Mouse (Mus musculus) spleen, postnatal 36 days (tissue): ENCODE measurements around the gene Ism2.
"Not testable (repeated sequence)": the region's sequence is repeated elsewhere in the genome, so short reads cannot be mapped to it uniquely, and the experiment has no call there.

Experiments used
- DNase-seq, 2 experiments: peaks; one replicate each; pipeline ENCODE4 v3.0.0; 2022; ENCODE audit warnings: low spot score in 2 of 2, mixed read lengths in 1 of 2

The Ism2 gene

GRCm38 (mm10) chr12:87289100-87289499, 10.4 kb downstream of the Ism2 start:
- no peak for DNase-seq

GRCm38 (mm10) chr12:87284726-87285125, 14.8 kb downstream of the Ism2 start:
- no peak for DNase-seq

- DNase-seq: no peak
Observed at GRCm38 (mm10) chr12:87284268-87284667, 15.2 kb downstream of the Ism2 start.

GRCm38 (mm10) chr12:87283706-87284105, 15.8 kb downstream of the Ism2 start:
- no peak for DNase-seq

- DNase-seq: no peak
Observed at GRCm38 (mm10) chr12:87282743-87283142, 16.8 kb downstream of the Ism2 start.

GRCm38 (mm10) chr12:87281766-87282165, 17.7 kb downstream of the Ism2 start:
- no peak for DNase-seq

GRCm38 (mm10) chr12:87279879-87280278, 19.6 kb downstream of the Ism2 start:
- DNase-seq: no peak

GRCm38 (mm10) chr12:87279350-87279749, 20.2 kb downstream of the Ism2 start:
- DNase-seq: no peak

- no peak for DNase-seq
Observed at GRCm38 (mm10) chr12:87278118-87278730, 21.3 kb downstream of the Ism2 start.

- DNase-seq: not testable (repeated sequence)
Observed at GRCm38 (mm10) chr12:87277251-87277650, 22.3 kb downstream of the Ism2 start.

- no peak for DNase-seq
Observed at GRCm38 (mm10) chr12:87274853-87275831, 24.4 kb downstream of the Ism2 start.

GRCm38 (mm10) chr12:87267682-87268081, 31.8 kb downstream of the Ism2 start:
- no peak for DNase-seq

GRCm38 (mm10) chr12:87266827-87267603, 32.5 kb downstream of the Ism2 start:
- no peak for DNase-seq

- peak; percentile 91 to 95 for DNase-seq
Observed at GRCm38 (mm10) chr12:87266108-87266826, 33.2 kb downstream of the Ism2 start, which contains the start of the genes Vipas39 and Ahsa1. Gene Vipas39, minus strand, starts transcription at chr12:87266256. Gene Ahsa1, plus strand, starts transcription at chr12:87266479.

GRCm38 (mm10) chr12:87265444-87265843, 34.1 kb downstream of the Ism2 start:
- no peak for DNase-seq

GRCm38 (mm10) chr12:87260562-87260961, 38.9 kb downstream of the Ism2 start:
- DNase-seq: no peak

GRCm38 (mm10) chr12:87256629-87257028, 42.9 kb downstream of the Ism2 start:
- no peak for DNase-seq

- no peak for DNase-seq
Observed at GRCm38 (mm10) chr12:87253878-87254277, 45.6 kb downstream of the Ism2 start.

GRCm38 (mm10) chr12:87250161-87250560, 49.3 kb downstream of the Ism2 start:
- no peak for DNase-seq

- no peak for DNase-seq
Observed at GRCm38 (mm10) chr12:87238632-87239031, 60.9 kb downstream of the Ism2 start, which contains the start of gene Noxred1. Gene Noxred1, minus strand, starts transcription at chr12:87238732.

GRCm38 (mm10) chr12:87236882-87237483, 62.5 kb downstream of the Ism2 start:
- peak; percentile 41 to 65 for DNase-seq
